Mouse (Mus musculus): ENCODE data around the gene Gm44511.
"Not testable (repeated sequence)": the region's sequence is repeated elsewhere in the genome, so short reads cannot be mapped to it uniquely, and the experiment has no call there.

Gm44511 gene

GRCm38 (mm10) chr6:128798772-128799143 is 27.4 kb downstream of the Gm44511 start:
- DNase-seq, result peak; percentile 82

GRCm38 (mm10) chr6:128797936-128798771 is 28.0 kb downstream of the Gm44511 start:
- DNase-seq, result peak; percentile 21

- DNase-seq, result no peak
Measured at GRCm38 (mm10) chr6:128797185-128797905, 28.8 kb downstream of the Gm44511 start.

- no peak for DNase-seq
Measured at GRCm38 (mm10) chr6:128796321-128796955, 29.7 kb downstream of the Gm44511 start.

GRCm38 (mm10) chr6:128793734-128794133 is 32.4 kb downstream of the Gm44511 start:
- DNase-seq, result peak; percentile 9

- DNase-seq, result not testable (repeated sequence)
Measured at GRCm38 (mm10) chr6:128790491-128790994, 35.6 kb downstream of the Gm44511 start.

GRCm38 (mm10) chr6:128789115-128789514 is 37.0 kb downstream of the Gm44511 start, which contains the start of gene Klrb1c:
Gene Klrb1c (minus strand): TSS chr6:128789215.
- DNase-seq, result no peak

- no peak for DNase-seq
Measured at GRCm38 (mm10) chr6:128788517-128788916, 37.6 kb downstream of the Gm44511 start.

GRCm38 (mm10) chr6:128786396-128786795 is 39.7 kb downstream of the Gm44511 start:
- not testable (repeated sequence) for DNase-seq

- no peak for DNase-seq
Measured at GRCm38 (mm10) chr6:128769481-128770253, 56.4 kb downstream of the Gm44511 start.

GRCm38 (mm10) chr6:128768047-128768446 is 58.1 kb downstream of the Gm44511 start:
- DNase-seq, result no peak

GRCm38 (mm10) chr6:128766486-128767254 is 59.4 kb downstream of the Gm44511 start:
- peak; percentile 29 for DNase-seq

GRCm38 (mm10) chr6:128765211-128765610 is 60.9 kb downstream of the Gm44511 start:
- DNase-seq, result no peak

GRCm38 (mm10) chr6:128764598-128764997 is 61.5 kb downstream of the Gm44511 start:
- no peak for DNase-seq

- peak; percentile 88 for DNase-seq
Measured at GRCm38 (mm10) chr6:128763736-128764523, 62.2 kb downstream of the Gm44511 start.

GRCm38 (mm10) chr6:128762892-128763670 is 63.0 kb downstream of the Gm44511 start:
- not testable (repeated sequence) for DNase-seq

- no peak for DNase-seq
Measured at GRCm38 (mm10) chr6:128761144-128761540, 65.0 kb downstream of the Gm44511 start.

GRCm38 (mm10) chr6:128760416-128761143 is 65.5 kb downstream of the Gm44511 start:
- DNase-seq, result peak; percentile 84

GRCm38 (mm10) chr6:128760016-128760415 is 66.1 kb downstream of the Gm44511 start:
- peak; percentile 83 for DNase-seq
